Mouse (Mus musculus): ENCODE results near the gene Tmem248. TPM values are rescaled to one million over a fixed set of nuclear protein-coding genes. Genes with fewer than 3 reads are reported as not detected.

The Tmem248 gene
- polyA plus RNA-seq, 2 experiments: 36.1 to 49.6 TPM

DNA sequence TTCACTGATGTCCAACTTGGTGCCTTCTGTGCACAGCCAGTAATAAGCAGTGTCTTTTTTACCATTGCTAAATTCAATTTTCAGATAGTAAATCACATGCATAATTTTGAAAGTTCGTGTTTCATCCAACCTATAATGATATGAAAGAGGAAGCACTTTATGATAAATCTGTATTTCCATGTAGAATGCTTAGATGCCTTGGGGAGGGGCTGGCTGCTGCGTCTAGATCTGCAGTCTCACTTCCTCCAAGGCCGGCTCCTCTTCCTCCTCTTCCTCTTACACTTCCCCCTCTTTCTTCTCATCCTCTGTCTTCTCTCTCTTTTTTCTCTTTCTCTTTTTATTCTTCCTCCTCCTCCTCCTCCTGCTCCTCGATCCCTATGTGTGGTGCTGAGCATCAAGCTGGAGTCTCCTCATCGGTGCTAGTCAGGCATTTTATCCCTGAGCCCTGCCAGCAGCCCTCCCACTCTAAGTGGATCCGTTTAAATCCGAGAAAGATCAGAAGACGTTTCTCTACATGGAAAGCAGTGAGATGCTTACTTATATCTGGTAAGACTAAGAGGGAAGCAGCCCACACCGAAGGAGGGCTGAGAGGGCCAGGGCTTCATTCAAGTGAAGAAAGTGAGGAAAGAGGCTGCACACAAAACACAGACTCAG, 66.3 kb downstream of the Tmem248 start:
- no peak for TF ChIP-seq POLR2A (IDR thresholded peaks at IDR 0.05; ENCODE audit: borderline replicate concordance, extremely low read depth, insufficient read depth, insufficient read length)
- DNase-seq (ENCODE audit: low spot score) (no peak), ATAC-seq (ENCODE audit: low FRiP score, low read depth) (no peak)
- no peak overlapping the region for H3K4me2 ChIP-seq (replicated peaks; ENCODE audit: low read depth, low read length, severe bottlenecking)
- H3K4me1 ChIP-seq (ENCODE audit: control insufficient read depth, insufficient read depth, low read length): no peaks in the 10 kb centered on the region
- whole genome bisulfite sequencing: 95% methylated on average over 9 of the region's 9 CpGs
- H3K36me3 ChIP-seq (ENCODE audit: control insufficient read depth, insufficient read depth, low read length): peaks cover 71% of the 10 kb centered on the region
- no peak overlapping the region for H3K27ac ChIP-seq (replicated peaks; ENCODE audit: low read depth, low read length)
- no peak overlapping the region for H3K9ac ChIP-seq (ENCODE audit: low read depth, low read length, severe bottlenecking)
- no peaks in the 10 kb centered on the region for H3K27me3 ChIP-seq (ENCODE audit: control insufficient read depth, insufficient read depth, low read length)
- H3K4me3 ChIP-seq (replicated peaks; ENCODE audit: low read length): no peak overlapping the region
- peaks cover 6% of the 10 kb centered on the region; the same call in 1 of the 2 replicates for H3K9me3 ChIP-seq (ENCODE audit: control insufficient read depth, low read length)

DNA sequence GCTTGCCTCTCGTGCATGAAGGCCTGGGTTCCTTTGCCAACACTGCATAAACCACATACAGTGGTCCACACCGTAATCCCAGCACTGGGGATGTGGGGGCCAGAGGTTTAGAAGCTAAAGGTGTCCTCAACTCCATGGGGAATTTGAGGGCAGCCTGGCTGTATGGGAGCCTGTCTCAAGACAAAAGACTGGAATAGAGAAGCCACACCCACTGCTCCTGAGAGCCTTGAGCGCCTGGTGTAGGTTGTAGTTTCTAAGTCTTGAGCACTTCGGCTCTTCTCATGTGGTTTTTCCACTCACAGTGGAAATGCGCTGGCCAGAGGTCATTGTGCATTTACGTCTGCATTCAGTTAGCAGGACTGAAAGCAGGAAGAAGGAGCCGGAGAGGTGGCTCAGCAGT, 71.2 kb downstream of the Tmem248 start:
- ATAC-seq (ENCODE audit: low FRiP score, low read depth) (no peak), DNase-seq (ENCODE audit: low spot score) (no peak)
- peaks cover 61% of the 10 kb centered on the region for H3K36me3 ChIP-seq (ENCODE audit: control insufficient read depth, insufficient read depth, low read length)
- no peak for TF ChIP-seq POLR2A (IDR thresholded peaks at IDR 0.05; ENCODE audit: borderline replicate concordance, extremely low read depth, insufficient read depth, insufficient read length)
- no peak overlapping the region for H3K9ac ChIP-seq (ENCODE audit: low read depth, low read length, severe bottlenecking)
- WGBS: 82% methylated on average over 7 of the region's 7 CpGs
- no peak overlapping the region for H3K27ac ChIP-seq (replicated peaks; ENCODE audit: low read depth, low read length)
- H3K4me1 ChIP-seq (ENCODE audit: control insufficient read depth, insufficient read depth, low read length): no peaks in the 10 kb centered on the region
- H3K9me3 ChIP-seq (ENCODE audit: control insufficient read depth, low read length): peaks cover 6% of the 10 kb centered on the region; the same call in 1 of the 2 replicates
- H3K27me3 ChIP-seq (ENCODE audit: control insufficient read depth, insufficient read depth, low read length): no peaks in the 10 kb centered on the region
- no peak overlapping the region for H3K4me3 ChIP-seq (replicated peaks; ENCODE audit: low read length)
- no peak overlapping the region for H3K4me2 ChIP-seq (replicated peaks; ENCODE audit: low read depth, low read length, severe bottlenecking)

DNA sequence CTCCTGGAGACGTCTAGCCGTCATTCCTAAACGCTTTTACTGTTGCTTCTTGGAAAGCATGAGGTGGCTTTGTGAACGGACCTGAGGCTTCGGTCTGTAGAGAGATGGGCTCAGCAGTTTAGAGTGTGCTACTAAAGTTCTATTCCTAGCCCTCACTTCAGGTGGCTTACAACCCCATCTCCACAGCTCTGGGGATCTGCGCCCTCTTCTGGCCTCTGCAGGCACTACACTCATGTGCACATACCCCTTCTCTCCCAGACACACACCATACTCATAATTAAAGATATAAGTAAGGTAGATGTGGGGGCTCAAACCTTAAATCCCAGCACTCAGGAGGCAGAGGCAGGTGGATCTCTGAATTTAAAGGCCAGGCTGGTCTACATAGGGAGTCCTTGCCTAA, 73.4 kb downstream of the Tmem248 start:
- no peaks in the 10 kb centered on the region for H3K9me3 ChIP-seq (ENCODE audit: control insufficient read depth, low read length)
- no peak overlapping the region for H3K4me3 ChIP-seq (replicated peaks; ENCODE audit: low read length)
- H3K4me2 ChIP-seq (replicated peaks; ENCODE audit: low read depth, low read length, severe bottlenecking): no peak overlapping the region
- H3K27ac ChIP-seq (replicated peaks; ENCODE audit: low read depth, low read length): no peak overlapping the region
- H3K9ac ChIP-seq (ENCODE audit: low read depth, low read length, severe bottlenecking): no peak overlapping the region
- no peaks in the 10 kb centered on the region for H3K27me3 ChIP-seq (ENCODE audit: control insufficient read depth, insufficient read depth, low read length)
- DNase-seq (ENCODE audit: low spot score): no peak
- H3K36me3 ChIP-seq (ENCODE audit: control insufficient read depth, insufficient read depth, low read length): peaks cover 47% of the 10 kb centered on the region
- ATAC-seq (ENCODE audit: low FRiP score, low read depth): no peak
- WGBS: 93% methylated on average over 6 of the region's 6 CpGs
- no peak for TF ChIP-seq POLR2A (IDR thresholded peaks at IDR 0.05; ENCODE audit: borderline replicate concordance, extremely low read depth, insufficient read depth, insufficient read length)
- no peaks in the 10 kb centered on the region for H3K4me1 ChIP-seq (ENCODE audit: control insufficient read depth, insufficient read depth, low read length)

DNA sequence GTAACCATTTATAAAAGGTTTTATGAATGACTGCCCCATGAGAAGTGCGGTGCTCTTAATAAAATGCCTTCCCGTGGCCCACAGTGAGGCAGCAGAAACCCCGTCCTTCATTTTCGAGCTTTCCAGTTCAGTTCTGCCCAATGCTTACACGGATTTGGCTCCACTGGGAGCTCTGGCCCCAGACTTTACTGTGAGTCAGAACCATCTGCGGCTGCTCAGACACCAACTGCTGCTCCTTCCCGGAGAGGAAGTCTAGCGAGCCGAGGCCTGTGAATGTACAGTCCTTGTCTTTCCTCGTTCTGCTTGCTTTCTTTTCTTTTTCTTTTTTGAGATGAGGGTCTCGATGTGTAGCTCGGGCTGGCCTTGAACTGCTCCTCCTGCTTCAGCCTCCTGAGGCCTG, 73.9 kb downstream of the Tmem248 start:
- no peak for ATAC-seq (ENCODE audit: low FRiP score, low read depth)
- Histone ChIP-seq H3K4me1 (ENCODE audit: control insufficient read depth, insufficient read depth, low read length) (no peaks in the 10 kb centered on the region), H3K27ac (replicated peaks; ENCODE audit: low read depth, low read length) (no peak overlapping the region), H3K9ac (ENCODE audit: low read depth, low read length, severe bottlenecking) (no peak overlapping the region), H3K27me3 (ENCODE audit: control insufficient read depth, insufficient read depth, low read length) (no peaks in the 10 kb centered on the region), H3K4me3 (replicated peaks; ENCODE audit: low read length) (no peak overlapping the region), H3K4me2 (replicated peaks; ENCODE audit: low read depth, low read length, severe bottlenecking) (no peak overlapping the region), H3K36me3 (ENCODE audit: control insufficient read depth, insufficient read depth, low read length) (peaks cover 43% of the 10 kb centered on the region), H3K9me3 (ENCODE audit: control insufficient read depth, low read length) (no peaks in the 10 kb centered on the region)
- TF ChIP-seq POLR2A (IDR thresholded peaks at IDR 0.05; ENCODE audit: borderline replicate concordance, extremely low read depth, insufficient read depth, insufficient read length): no peak
- no peak for DNase-seq (ENCODE audit: low spot score)
- WGBS: 94% methylated on average over 12 of the region's 12 CpGs

DNA sequence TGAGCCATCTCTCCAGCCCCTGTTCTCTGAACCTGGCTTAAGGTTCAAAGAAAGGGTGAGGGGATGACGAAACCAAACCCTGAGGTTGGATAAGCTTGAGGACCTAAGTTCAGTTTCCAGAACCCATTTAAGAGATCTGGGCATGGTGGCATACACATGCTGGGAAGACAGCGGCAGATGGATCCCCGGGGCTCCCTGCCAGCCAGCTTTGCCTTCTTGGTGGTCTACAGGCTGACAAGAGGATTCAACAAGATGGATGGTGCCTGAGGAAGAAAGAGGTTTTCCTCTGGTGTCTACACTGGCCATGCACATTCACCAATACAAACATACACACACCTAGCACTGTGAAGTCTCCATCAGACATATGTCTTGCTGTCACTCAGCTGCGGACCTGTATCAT, 76.1 kb downstream of the Tmem248 start:
- no peak overlapping the region for H3K4me3 ChIP-seq (replicated peaks; ENCODE audit: low read length)
- no peak for DNase-seq (ENCODE audit: low spot score)
- H3K4me1 ChIP-seq (ENCODE audit: control insufficient read depth, insufficient read depth, low read length): no peaks in the 10 kb centered on the region
- H3K4me2 ChIP-seq (replicated peaks; ENCODE audit: low read depth, low read length, severe bottlenecking): no peak overlapping the region
- H3K27ac ChIP-seq (replicated peaks; ENCODE audit: low read depth, low read length): no peak overlapping the region
- TF ChIP-seq POLR2A (IDR thresholded peaks at IDR 0.05; ENCODE audit: borderline replicate concordance, extremely low read depth, insufficient read depth, insufficient read length): no peak
- ATAC-seq (ENCODE audit: low FRiP score, low read depth): no peak
- H3K27me3 ChIP-seq (ENCODE audit: control insufficient read depth, insufficient read depth, low read length): no peaks in the 10 kb centered on the region
- 94% methylated on average over 4 of the region's 4 CpGs for WGBS
- H3K9me3 ChIP-seq (ENCODE audit: control insufficient read depth, low read length): no peaks in the 10 kb centered on the region
- no peak overlapping the region for H3K9ac ChIP-seq (ENCODE audit: low read depth, low read length, severe bottlenecking)
- peaks cover 57% of the 10 kb centered on the region for H3K36me3 ChIP-seq (ENCODE audit: control insufficient read depth, insufficient read depth, low read length)

Other genes with a start within 250 kb of the Tmem248 start
- gene Gusb, start 214.0 kb upstream of the Tmem248 start, polyA plus RNA-seq (2012; rRNA removed): 37.2 and 43.5 TPM in 2 replicates
- gene Gusb, start 214.0 kb upstream of the Tmem248 start, polyA plus RNA-seq (2014; fragmentation: Nextera tagmentation; extraction: Ambion mirVana): 54.4 and 57.5 TPM in 2 replicates
- 21.5 and 24.5 TPM in 2 replicates for gene Asl, start 187.8 kb upstream of the Tmem248 start, polyA plus RNA-seq (2012; rRNA removed)
- gene Asl, start 187.8 kb upstream of the Tmem248 start, polyA plus RNA-seq (2014; fragmentation: Nextera tagmentation; extraction: Ambion mirVana): 34.5 and 36.5 TPM in 2 replicates
- 16.6 and 24.2 TPM in 2 replicates for gene Crcp, start 187.8 kb upstream of the Tmem248 start, polyA plus RNA-seq (2012; rRNA removed)
- 25.3 and 25.4 TPM in 2 replicates for gene Crcp, start 187.8 kb upstream of the Tmem248 start, polyA plus RNA-seq (2014; fragmentation: Nextera tagmentation; extraction: Ambion mirVana)
- 59.3 and 68.2 TPM in 2 replicates for gene Tpst1, start 143.8 kb upstream of the Tmem248 start, polyA plus RNA-seq (2012; rRNA removed)
- gene Tpst1, start 143.8 kb upstream of the Tmem248 start, polyA plus RNA-seq (2014; fragmentation: Nextera tagmentation; extraction: Ambion mirVana): 114 and 117 TPM in 2 replicates
- gene Kctd7, start 72.2 kb upstream of the Tmem248 start, polyA plus RNA-seq (2012; rRNA removed): 5.5 and 7.7 TPM in 2 replicates
- gene Kctd7, start 72.2 kb upstream of the Tmem248 start, polyA plus RNA-seq (2014; fragmentation: Nextera tagmentation; extraction: Ambion mirVana): 6.1 and 6.2 TPM in 2 replicates
- gene Rabgef1, start 45.3 kb upstream of the Tmem248 start, polyA plus RNA-seq (2012; rRNA removed): 20.2 and 21.7 TPM in 2 replicates
- gene Rabgef1, start 45.3 kb upstream of the Tmem248 start, polyA plus RNA-seq (2014; fragmentation: Nextera tagmentation; extraction: Ambion mirVana): 19.4 and 24.2 TPM in 2 replicates
- 31.3 and 51.9 TPM in 2 replicates for gene Sbds, start 38.4 kb downstream of the Tmem248 start, polyA plus RNA-seq (2012; rRNA removed)
- gene Sbds, start 38.4 kb downstream of the Tmem248 start, polyA plus RNA-seq (2014; fragmentation: Nextera tagmentation; extraction: Ambion mirVana): 48.2 and 50.8 TPM in 2 replicates
- 14.7 and 15.3 TPM in 2 replicates for gene Tyw1, start 38.5 kb downstream of the Tmem248 start, polyA plus RNA-seq (2012; rRNA removed)
- gene Tyw1, start 38.5 kb downstream of the Tmem248 start, polyA plus RNA-seq (2014; fragmentation: Nextera tagmentation; extraction: Ambion mirVana): 25.3 and 29.0 TPM in 2 replicates
- gene Caln1, start 152.4 kb downstream of the Tmem248 start, polyA plus RNA-seq (2012; rRNA removed): 1.3 and 1.7 TPM in 2 replicates
- 0.91 and 2.5 TPM in 2 replicates for gene Caln1, start 152.4 kb downstream of the Tmem248 start, polyA plus RNA-seq (2014; fragmentation: Nextera tagmentation; extraction: Ambion mirVana)
- gene A330070K13Rik, start 167.6 kb downstream of the Tmem248 start, polyA plus RNA-seq (2012; rRNA removed): not detected in 2 replicates
- 0.52 TPM in 1 of 2 replicates, not detected in the other for gene A330070K13Rik, start 167.6 kb downstream of the Tmem248 start, polyA plus RNA-seq (2014; fragmentation: Nextera tagmentation; extraction: Ambion mirVana)

Data from limb, embryonic 14.5 days (tissue).